Mouse (Mus musculus): ENCODE data around the gene Nom1.

Gene Nom1

GRCm38 (mm10) chr5:29470851-29471394, 36.5 kb downstream of the Nom1 start:
- DNase-seq (ENCODE audit: low spot score) = no peak

GRCm38 (mm10) chr5:29471396-29471795, 36.9 kb downstream of the Nom1 start:
- no peak for DNase-seq (ENCODE audit: low spot score)

GRCm38 (mm10) chr5:29471855-29472665, 37.6 kb downstream of the Nom1 start:
- no peak for DNase-seq (ENCODE audit: low spot score)

GRCm38 (mm10) chr5:29473551-29474245, 39.2 kb downstream of the Nom1 start:
- no peak for DNase-seq (ENCODE audit: low spot score)

- no peak for DNase-seq (ENCODE audit: low spot score)
Measured at GRCm38 (mm10) chr5:29474246-29474960, 39.9 kb downstream of the Nom1 start.

- DNase-seq (ENCODE audit: low spot score) = no peak
Measured at GRCm38 (mm10) chr5:29475041-29475440, 40.6 kb downstream of the Nom1 start.

GRCm38 (mm10) chr5:29475556-29475955, 41.1 kb downstream of the Nom1 start:
- no peak for DNase-seq (ENCODE audit: low spot score)

- DNase-seq (ENCODE audit: low spot score) = no peak
Measured at GRCm38 (mm10) chr5:29476021-29476420, 41.6 kb downstream of the Nom1 start.

GRCm38 (mm10) chr5:29477474-29478207, 43.2 kb downstream of the Nom1 start:
- no peak for DNase-seq (ENCODE audit: low spot score)

GRCm38 (mm10) chr5:29478208-29479197, 44.0 kb downstream of the Nom1 start, which contains the start of gene Mnx1:
Gene Mnx1, minus strand, starts transcription at chr5:29478470.
- DNase-seq (ENCODE audit: low spot score) = no peak

GRCm38 (mm10) chr5:29479198-29479593, 44.7 kb downstream of the Nom1 start:
- no peak for DNase-seq (ENCODE audit: low spot score)

GRCm38 (mm10) chr5:29483801-29484200, 49.3 kb downstream of the Nom1 start:
- DNase-seq (ENCODE audit: low spot score) = no peak

GRCm38 (mm10) chr5:29484965-29485940, 50.8 kb downstream of the Nom1 start:
- no peak for DNase-seq (ENCODE audit: low spot score)

GRCm38 (mm10) chr5:29485941-29486320, 51.5 kb downstream of the Nom1 start:
- no peak for DNase-seq (ENCODE audit: low spot score)

- DNase-seq (ENCODE audit: low spot score) = no peak
Measured at GRCm38 (mm10) chr5:29487321-29487720, 52.9 kb downstream of the Nom1 start.

- no peak for DNase-seq (ENCODE audit: low spot score)
Measured at GRCm38 (mm10) chr5:29507013-29507412, 72.5 kb downstream of the Nom1 start.
